Mouse (Mus musculus) kidney, postnatal 25 days (tissue): ENCODE measurements around the gene Bmp7.

ENCODE experiments used
- DNase-seq, 2 experiments: peaks; one replicate each; pipeline ENCODE4 v3.0.0; 2021; ENCODE audit warnings: mixed read lengths in 2 of 2

The Bmp7 gene

GRCm38 (mm10) chr2:172846311-172846575 is 93.9 kb downstream of the Bmp7 start:
- DNase-seq = no peak

GRCm38 (mm10) chr2:172845536-172846310 is 94.4 kb downstream of the Bmp7 start:
- peak in 1 of 2 experiments; percentile 59 for DNase-seq

- DNase-seq = no peak
Measured at GRCm38 (mm10) chr2:172843903-172844302, 96.2 kb downstream of the Bmp7 start.

- DNase-seq = no peak
Measured at GRCm38 (mm10) chr2:172842306-172842705, 97.8 kb downstream of the Bmp7 start.

GRCm38 (mm10) chr2:172840905-172841750 is 99.0 kb downstream of the Bmp7 start:
- DNase-seq = no peak

- peak in 1 of 2 experiments; percentile 67 for DNase-seq
Measured at GRCm38 (mm10) chr2:172839317-172839980, 100.7 kb downstream of the Bmp7 start.

- no peak for DNase-seq
Measured at GRCm38 (mm10) chr2:172836516-172836915, 103.6 kb downstream of the Bmp7 start.

- DNase-seq = peak; percentile 91 to 92
Measured at GRCm38 (mm10) chr2:172833196-172833595, 106.9 kb downstream of the Bmp7 start.

- peak; percentile 84 to 86 for DNase-seq
Measured at GRCm38 (mm10) chr2:172831762-172832161, 108.4 kb downstream of the Bmp7 start.

- DNase-seq = peak; percentile 81 to 92
Measured at GRCm38 (mm10) chr2:172831133-172831532, 109.0 kb downstream of the Bmp7 start.

- DNase-seq = no peak
Measured at GRCm38 (mm10) chr2:172828229-172828628, 111.9 kb downstream of the Bmp7 start.

- peak; percentile 31 to 56 for DNase-seq
Measured at GRCm38 (mm10) chr2:172827564-172827963, 112.6 kb downstream of the Bmp7 start.

- no peak for DNase-seq
Measured at GRCm38 (mm10) chr2:172825785-172826145, 114.4 kb downstream of the Bmp7 start.

- peak; percentile 59 to 71 for DNase-seq
Measured at GRCm38 (mm10) chr2:172824906-172825784, 115.0 kb downstream of the Bmp7 start.

GRCm38 (mm10) chr2:172818631-172819230 is 121.4 kb downstream of the Bmp7 start:
- DNase-seq = no peak
